Mouse (Mus musculus): ENCODE measurements around the gene Rab3il1.
A peak's percentile ranks its signal among the peaks of the same experiment; 100 is the strongest.

Gene Rab3il1

DNA sequence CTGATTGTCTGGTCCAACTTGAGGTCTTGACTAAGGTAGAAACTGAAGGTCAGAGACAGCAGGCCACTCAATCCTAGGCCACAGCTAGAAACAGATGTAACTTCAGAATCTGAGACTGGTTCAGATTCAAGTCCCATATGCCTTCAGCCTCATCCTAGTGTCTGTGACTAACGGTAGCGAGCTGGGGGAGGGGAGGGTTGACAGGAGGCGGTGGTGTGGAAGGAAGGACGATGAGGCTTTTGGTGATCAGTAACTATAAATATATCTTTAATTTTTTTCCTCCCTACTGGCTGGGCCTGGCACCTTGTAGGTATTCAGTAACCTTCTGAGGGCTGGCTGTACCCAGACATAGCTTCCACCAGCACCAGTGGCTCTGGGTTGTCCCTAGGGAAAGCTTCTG is 14.0 kb downstream of the Rab3il1 start:
- no peak for DNase-seq

DNA sequence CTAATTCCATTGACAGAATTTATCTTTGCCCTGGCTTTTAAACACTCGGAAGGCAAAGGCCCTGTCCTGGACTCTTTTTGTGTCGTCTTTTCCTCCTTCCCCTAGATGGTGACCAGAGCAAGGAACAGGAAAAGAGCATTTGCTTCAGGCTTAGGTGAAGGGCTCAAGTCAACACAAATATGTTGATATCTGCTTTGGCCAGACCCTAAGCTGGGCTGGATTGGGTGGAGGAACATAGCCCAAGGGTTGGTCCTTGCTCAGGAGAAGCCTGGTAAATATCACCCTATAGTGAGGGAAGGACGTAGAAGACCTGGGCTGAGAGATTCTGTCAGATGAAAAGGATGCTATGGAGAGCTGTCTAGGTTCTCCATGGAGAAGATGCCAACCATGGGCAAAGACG is 14.7 kb downstream of the Rab3il1 start:
- no peak for DNase-seq

DNA sequence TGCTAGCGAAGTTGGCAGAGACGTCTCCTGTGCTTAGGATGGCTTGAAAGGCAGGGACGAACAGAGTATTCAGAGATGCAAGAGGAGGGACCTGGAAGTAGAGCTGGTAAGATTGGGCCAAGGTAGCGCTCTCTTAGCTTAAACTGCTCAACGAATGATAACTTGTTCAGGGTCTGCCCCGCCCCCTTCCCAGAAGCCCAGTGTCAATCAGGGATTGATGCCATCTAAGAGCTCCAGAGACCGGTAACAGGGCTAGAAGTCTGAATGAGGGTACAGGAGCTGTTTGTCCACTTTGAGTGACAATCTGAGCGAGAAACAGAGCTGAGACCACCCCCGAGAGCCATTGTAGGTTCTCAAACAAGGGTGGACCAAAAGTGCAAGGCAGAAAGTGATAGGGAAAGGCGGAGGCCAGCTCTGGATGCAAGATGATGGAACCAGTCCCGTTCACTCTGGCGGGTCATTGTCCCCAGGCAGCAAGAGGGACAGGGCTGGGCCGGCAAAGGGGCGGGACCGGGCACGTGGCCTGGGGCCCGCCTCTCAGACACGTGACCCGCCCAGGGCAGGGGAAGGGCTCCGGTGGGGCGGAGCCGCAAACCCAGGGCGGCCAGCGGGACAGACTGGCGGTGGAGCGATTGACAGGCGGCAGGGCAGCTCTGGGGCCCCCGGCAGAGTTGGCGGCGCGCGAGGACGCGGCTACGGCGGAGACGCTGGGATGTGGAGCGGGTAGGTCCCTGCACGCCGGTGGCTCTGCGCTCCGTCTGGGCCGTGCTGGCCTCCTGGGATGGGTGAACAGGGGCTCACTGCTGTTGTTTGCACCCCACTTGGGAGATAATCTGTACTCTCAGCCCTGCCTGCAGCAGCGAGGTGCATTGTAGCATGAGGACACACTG is 16.4 kb downstream of the Rab3il1 start:
- DNase-seq = peak; percentile 70

DNA sequence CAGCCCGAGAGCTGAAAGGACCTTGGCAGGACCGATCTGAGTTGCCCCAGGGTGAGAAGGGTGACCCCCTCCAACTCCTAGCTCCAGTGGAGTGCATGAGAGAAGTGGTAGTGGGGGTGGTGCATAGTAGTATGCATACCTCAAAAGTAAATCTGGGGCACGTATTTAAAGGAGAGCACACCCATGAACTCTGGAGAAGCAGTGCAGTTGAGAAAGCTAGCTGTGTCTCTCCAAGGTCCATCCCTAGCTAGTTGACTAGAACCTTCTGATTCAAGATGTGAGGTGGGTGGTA is 17.0 kb downstream of the Rab3il1 start:
- DNase-seq = no peak

DNA sequence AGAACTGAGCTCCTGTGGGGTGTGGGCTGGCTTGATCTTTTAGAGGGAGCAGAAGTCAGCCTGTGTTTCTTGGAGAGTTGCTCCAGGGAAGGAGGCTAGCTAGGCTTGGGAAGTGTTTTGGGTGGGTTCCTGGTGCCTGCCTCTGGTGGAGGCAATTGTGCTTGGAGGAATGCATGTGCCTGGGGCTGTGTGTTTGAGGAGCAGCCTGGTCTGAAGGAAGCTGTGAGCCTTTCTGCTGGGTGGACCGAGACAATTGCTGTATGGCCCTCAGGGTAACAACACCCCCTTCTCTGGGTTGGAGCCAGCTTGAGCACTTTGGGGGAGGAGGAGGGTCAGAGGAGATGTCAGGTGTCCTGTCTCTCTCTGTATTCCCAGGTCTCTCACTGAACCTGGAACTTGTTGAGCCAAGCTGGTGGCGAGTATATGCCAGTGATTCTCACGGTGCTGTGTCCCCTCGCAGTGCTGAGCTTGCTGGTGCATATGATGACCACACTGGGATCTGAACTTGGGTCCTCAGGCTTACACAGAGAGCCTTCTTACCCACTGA is 17.8 kb downstream of the Rab3il1 start:
- no peak for DNase-seq

DNA sequence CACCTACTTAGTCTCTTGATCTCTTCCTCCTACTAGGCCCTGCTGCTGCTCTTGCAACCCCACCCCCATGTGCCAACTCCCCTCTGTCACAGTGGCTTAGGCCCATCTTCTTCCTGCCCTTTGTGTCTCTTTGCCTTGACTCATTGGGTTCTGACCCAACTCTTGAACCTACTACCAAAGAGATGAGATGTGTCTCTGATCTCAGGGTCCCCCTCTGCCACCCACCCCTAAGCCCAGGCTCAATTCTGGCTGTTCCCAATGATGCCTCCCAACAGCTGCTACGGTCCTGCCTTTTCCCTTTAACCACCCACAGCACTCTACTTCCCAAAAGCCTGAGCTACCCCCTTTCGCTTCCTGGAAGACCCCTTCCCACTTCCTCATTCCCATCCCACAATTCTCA is 20.5 kb downstream of the Rab3il1 start:
- DNase-seq = no peak

DNA sequence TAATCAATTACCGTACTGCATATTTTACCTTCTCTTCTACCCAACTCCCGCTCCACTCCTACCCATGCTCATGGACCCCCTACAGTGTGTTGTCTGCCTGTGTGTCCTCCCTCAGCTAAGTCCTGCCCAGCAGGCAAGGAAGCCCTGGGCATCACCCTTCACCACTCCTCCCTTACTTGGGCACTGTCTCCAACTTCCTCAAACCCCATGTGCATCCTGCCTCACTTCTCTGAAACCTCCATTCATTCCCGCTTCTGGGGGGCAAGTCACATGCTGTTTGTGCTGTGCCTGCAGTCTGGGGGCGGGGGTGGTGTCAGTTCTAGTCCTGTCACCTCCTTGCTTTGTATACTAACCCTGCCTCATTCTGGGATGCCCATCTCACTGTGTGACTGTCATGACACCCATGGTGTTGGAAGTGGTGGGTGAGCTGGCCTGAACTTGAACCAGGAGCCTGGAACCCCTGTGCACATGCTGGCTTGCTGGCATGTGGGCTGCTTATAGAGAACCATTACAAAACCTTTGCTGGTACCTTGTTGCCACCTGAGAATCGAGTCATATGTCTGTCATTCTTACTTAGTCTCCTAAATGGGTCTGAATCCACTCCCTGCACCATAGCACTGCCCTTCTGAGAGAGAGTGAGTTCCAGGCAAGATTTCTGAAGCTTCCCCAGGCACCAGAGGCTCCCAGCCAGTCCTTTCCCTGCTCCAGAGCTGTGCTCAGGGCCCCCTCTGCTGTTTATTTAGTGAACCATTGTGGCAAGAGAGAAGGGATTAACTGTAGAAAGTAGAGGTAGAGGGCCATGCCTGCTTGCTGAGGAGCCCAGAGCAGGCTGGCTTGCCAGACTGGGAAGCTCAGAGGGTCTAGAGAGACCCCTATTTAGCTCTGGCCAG is 21.2 kb downstream of the Rab3il1 start:
- no peak for DNase-seq

DNA sequence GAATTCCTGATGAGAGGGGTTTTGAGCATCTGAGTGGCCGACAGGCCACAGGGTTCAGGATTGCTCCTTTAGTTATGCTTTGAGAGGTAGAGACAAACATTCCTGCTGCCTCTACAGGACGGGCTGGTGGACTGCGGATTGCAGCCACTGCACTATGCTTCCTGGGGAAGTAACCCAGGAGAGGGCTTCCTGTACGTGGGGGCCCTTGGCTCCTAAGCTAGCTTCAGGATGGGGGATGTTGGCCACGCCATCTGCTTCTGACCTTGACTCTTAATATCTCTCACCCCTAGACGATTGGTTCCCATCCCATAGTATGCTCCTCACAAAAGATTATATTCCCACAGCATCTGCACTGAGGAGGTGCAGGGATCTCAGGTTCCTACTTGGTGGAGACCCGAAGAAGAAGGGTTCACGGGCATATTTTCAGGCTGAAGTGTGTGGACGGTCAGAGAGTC is 21.9 kb downstream of the Rab3il1 start:
- DNase-seq = no peak

DNA sequence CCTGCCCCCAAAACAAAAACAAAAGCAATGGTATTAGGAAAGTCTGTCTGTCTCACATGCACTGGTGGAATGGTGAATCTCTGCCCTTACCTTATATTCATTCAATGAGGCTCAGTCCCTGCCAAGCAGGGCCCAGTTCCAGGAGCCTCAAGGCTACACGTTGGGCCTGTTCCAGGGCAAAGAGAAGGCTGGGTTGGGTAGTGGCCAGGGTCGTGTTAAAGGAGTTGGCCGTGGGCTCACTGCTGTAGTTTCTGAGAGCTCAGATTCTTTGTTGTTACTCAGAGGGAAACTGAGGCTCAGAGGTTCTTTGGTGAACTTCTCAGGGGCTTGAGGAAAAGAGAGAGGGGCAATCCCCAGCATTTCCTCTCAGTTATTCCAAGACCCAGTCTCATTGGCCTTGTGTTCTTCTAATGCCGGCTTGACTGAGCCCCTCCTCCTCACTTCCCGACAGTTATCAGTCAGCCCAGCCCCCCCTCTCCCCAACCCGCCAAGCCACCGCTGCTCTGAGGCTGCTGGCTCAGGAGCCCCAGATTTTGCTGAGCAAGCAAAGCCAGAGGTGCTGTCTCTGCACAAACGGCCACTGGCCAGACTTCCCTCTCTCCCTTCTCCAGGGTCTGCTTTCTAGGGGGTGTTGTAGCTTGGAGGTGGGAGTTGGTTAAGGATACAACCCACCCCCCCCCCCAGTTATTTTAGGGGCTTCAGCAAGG is 23.9 kb downstream of the Rab3il1 start:
- no peak for DNase-seq

DNA sequence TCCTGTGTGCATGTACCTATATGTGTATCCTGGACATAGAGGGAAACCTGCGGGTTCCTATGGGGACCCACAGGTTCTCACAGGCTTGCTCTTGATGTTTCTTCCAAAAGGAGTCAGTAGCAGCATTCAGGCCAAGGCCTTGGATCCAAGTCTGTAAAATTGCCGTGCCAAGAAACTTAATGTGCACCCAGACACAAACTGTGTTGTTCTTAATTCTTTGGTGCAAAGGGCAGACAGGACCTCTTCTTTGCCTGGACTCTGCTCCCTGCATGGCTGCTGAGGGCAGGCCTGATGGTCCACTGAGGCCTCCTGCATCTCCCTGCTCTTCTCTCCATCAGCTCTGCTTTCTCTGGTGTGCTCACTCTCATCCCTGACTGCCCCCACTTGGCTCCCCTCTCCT is 28.3 kb downstream of the Rab3il1 start:
- no peak for DNase-seq

DNA sequence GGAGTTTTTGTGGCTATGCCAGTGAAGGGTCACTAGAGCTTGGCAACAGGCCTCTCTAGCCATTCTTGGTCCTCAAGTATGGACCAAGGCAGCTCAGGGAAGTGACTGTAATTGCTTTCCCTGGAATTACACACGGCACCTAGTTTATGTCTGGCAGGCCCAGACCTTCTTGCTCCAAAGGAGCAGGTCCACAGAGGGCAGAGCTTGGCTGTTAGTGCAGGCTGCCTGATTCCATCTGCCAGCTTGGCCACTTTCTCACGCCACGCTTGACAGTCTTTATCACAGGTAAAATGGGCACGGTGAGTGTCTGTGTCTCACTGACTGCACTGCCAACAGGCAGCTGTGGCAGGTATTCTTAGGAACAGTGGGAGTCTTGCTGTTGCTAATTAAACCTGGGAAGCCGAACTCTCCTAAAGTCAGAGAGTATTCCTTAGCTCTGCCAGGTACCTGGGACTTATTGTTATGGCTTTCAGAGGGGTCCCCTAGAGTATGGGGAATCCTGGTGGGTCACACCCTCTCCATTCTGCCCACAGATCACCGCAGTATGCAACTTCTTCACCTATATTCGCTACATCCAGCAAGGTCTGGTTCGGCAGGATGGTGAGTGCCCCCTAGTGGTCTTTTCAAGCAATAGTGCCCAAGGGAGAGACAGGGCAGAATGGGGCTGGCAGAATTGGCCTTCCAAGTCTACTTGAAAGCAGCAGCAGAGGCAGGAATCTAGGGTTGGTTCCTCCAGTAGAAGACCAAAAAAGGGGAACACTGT is 31.9 kb downstream of the Rab3il1 start:
- DNase-seq = peak; percentile 63

DNA sequence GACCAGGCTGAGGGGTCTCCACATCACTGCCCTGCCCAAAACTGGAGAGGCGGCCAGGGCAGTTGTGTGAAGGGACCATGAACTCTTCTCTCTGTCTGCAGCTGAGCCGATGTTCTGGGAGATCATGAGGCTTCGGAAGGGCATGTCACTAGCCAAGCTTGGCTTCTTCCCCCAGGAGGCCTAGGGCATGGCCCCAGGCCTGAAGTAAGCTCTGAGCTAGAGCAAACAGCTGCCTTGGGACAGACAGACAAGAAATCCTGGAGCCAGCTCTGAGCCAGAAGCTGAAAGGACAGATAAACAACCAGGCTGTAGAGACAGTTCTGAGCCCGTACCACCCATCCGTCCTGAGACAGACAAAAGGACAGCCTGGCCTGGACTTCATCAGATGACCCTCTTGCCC is 32.9 kb downstream of the Rab3il1 start:
- no peak for DNase-seq

DNA sequence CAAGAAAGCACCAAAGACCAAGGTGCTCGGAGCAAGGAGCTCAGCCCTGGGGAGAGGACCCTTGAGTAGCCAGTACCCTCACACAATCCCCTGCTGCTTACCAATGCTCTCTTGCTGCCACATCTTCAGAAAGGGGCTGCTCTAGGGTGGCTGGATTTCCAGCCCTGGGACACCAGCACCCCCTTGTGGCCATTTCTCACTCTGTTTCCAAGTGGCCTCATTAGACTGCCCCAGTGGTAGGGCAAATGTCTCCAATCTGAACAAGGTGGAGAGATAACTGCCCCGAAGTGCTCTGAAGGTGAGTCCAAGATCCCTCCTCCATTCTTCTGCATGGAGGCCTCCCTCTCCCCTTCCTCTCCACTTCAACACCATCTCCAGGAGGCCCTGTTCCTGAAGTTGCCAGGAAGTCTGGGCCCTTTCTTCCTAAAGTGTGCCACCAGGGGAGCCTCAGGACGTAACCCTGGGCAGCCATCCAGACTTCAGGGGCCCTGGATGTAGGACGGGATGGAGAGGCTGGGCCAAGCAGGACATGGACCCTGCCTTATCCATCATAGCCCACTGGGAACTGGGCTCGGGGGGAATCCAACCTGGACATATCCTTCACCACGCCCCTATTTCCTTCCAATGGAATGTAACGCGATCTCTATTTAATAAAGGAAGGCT is 33.4 kb downstream of the Rab3il1 start:
- DNase-seq = peak; percentile 67

DNA sequence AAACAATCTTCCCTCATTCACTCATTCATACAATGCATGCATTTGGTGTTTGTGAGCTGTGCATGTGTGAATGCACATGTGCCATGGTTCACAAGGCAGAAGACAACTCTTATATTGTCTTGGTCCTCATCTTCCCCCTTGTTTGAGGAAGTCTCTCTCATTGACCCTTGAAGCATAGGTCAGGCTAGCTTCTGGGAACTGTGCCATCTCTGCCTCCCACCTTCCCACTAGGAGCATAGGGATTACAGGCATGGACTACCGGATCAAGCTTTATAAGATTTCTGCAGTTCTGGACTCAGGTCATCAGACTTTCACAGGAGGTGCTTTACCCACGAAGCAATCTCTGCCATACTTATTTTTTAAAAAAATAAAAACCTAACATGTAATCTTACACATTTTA is 36.1 kb downstream of the Rab3il1 start:
- no peak for DNase-seq

DNA sequence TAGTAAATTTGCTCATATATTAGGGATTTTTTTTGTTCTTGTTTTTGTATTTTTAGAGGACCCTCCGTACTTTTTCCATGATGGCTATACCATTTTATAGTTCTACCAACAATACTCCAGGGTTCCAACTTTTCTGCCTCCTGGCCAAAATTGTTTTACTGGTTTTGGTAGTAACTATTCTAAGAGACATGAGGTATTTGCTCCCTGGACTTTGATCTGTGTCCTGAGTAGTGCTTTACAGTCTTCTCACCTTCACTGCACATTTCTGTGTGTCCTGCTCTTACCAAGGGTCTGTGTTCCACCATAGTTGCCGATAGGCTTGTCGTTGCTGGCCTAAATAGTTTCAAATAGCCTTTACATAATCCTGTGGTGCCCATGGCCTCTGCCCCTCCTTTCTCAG is 36.9 kb downstream of the Rab3il1 start:
- no peak for DNase-seq

DNA sequence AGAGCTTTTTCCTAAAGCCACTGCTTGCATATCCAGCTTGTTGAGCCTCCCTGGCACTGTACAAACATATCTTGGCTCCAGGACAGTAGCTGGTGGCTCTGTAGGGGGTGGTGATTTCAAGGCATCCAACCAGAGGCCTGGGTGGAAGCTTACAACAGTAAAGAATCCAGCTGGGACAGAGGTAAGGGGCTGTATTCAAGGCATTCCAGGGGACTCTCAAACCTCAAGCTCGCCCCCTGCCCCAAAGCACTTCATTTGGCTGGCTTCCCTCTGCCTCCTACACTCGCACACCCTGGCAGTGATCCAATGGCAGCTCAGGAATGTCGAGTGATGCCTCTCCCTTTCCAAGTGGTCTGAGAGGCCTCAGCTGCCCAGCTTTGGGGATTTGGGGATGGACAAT is 37.4 kb downstream of the Rab3il1 start:
- DNase-seq = no peak

DNA sequence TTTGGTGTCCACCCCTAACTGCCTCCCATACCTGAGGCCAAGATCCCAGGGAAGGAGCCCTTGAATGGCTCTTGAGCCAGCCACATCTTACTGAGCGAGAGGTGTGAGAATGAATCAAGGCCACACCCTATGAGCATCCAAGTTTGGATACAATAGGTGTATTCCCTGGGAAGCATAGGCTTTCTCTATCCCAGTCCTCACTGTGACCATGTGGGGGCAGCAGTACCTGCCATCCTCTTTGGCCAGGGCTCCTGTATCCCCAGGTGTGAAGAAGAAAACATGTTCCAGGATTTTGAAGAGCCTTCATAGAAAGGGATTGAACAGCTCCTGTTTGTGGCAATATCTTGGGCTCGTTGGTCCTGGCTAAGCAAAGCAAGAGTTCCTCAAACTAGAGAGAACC is 38.1 kb downstream of the Rab3il1 start:
- DNase-seq = no peak

DNA sequence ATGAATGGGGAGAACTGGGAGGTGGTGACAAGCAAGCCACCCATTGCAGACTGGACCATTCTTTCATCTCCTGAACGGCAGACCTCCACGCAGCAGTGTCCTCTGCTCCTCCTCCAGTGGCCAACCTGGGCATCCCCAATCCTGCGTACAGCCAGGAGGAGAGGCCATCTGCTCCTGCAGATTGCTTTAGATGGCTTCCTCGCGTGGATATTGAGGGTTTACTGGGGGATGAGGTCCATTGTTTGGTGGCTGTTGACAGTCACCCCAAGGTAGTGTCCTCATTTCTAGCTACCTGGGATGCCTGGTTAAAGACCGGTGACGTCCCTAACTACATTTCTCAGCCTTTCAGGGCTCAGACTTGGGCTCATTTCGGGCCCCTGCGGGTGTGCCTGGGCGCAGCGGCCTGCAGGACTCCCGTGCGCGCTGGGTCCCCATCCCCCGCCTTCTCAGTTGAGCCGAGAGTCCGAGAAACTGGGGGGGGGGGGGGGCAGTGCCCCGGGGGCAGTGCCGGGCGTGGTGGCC is 39.5 kb downstream of the Rab3il1 start:
- DNase-seq = peak; percentile 79

DNA sequence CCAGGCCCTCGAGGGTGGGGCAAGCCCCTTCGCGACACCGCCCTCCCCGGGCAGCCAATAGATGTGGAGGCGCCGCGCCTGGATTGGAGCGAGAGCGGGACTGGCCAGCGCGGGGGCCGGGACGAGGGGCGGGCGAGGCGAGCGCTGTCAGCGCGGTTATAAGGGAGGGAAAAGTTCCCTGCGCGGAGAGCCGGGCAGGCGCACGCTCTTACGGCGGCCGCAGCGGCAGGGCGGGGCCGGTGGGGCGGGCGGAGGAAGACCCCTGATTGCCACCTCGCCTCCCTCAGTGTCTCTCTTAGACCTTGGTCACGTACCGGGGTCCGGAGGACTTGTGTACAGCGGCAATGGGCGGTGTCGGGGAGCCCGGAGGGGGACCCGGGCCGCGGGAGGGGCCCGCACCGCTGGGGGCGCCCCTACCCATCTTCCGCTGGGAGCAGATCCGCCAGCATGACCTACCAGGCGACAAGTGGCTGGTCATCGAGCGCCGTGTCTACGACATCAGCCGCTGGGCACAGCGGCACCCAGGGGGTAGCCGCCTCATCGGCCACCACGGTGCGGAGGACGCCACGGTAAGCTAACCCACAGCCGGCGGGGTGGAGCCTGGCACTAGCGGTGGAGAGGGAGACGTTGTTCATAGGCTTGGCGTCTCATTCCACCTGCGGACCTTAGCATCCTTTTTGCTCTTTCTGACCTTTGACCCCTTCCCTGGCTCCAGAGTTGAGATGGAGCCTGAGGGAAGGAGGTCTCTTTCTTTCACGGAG is 40.1 kb downstream of the Rab3il1 start, which contains the start of gene Fads3:
Gene Fads3, plus strand, starts transcription at position 182 of the 761 bp plus-strand sequence.
- no peak for DNase-seq

DNA sequence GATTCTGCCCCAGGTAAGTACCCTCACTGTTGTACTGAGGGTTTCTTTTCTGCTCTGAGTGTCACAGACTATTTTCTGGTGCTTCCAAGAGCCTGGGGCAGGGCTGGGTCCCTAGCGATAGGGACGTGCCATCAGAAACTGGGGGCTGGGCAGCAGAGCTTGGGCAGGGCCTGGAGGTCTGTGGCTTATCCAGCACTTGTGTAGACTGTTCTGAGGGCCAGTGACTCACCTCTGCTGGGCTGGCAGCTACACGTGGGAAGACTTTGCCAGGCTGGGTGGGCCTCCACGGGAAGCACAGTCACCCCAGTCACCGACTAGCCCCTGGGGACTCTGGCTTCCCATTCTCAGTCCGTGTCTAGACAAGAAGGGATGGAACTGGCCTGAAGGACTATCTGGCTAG is 40.8 kb downstream of the Rab3il1 start:
- no peak for DNase-seq

DNA sequence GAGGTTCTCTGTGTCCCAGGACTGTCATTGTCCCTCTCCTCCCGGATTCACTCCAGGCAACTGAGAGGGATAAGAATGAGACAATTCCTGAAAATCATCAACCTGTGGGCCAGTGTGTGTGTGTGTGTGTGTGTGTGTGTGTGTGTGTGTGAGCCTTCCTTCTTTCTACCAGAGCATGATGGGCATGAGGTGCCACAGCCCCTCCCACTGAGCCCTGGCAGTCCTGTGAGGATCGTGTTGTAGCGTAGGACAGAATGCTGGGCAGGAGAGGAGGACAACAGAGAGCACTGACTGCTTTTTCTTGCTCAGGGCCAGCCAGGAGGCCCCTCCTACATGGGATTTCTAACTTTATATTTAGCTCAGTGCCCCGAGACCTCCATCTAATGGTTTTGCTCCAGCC is 41.3 kb downstream of the Rab3il1 start:
- DNase-seq = no peak

Measured in cerebellum, adult 8-10 months (tissue).